Mouse (Mus musculus) MEL (cell line): ENCODE measurements around the gene Pgap1. TPM values are rescaled to one million over a fixed set of nuclear protein-coding genes. Genes with fewer than 3 reads are reported as not detected.

Experiments used
- DNase-seq: peaks from one replicate; pipeline ENCODE4 v3.0.0; 2011; ENCODE audit warnings: low read depth, low spot score
- H3K27ac ChIP-seq: 2 replicates; pipeline ENCODE4 v1.5.1; 2012; ENCODE audit warnings: low read depth, mild to moderate bottlenecking, control low read depth, low read length, moderate library complexity; ENCODE audit not compliant: control insufficient read depth
- H3K27me3 ChIP-seq, 2 experiments: fragments of 150-350 bp in 1 of 2; sonication (generic) in 1 of 2; 2 replicates each; pipeline ENCODE4 v1.6.1; 2012; ENCODE audit warnings: low read length in 2 of 2, mild to moderate bottlenecking in 2 of 2, improper control_type of control experiment in 1 of 2, moderate library complexity in 1 of 2; ENCODE audit not compliant: insufficient read depth in 2 of 2, control insufficient read depth in 1 of 2
- H3K36me3 ChIP-seq, 2 experiments: 2 replicates each; pipeline ENCODE4 v1.6.1; 2012 to 2014; ENCODE audit warnings: low read length in 2 of 2, improper control_type of control experiment in 1 of 2, inconsistent platforms in 1 of 2, mild to moderate bottlenecking in 1 of 2; ENCODE audit not compliant: insufficient read depth in 2 of 2, control insufficient read depth in 1 of 2
- H3K4me1 ChIP-seq, 2 experiments: fragments of 150-350 bp in 1 of 2; sonication (generic) in 1 of 2; 2 replicates each; pipeline ENCODE4 v1.6.1; 2012; ENCODE audit warnings: low read length in 2 of 2, improper control_type of control experiment in 1 of 2, mild to moderate bottlenecking in 1 of 2; ENCODE audit not compliant: insufficient read depth in 2 of 2, control insufficient read depth in 1 of 2
- H3K4me3 ChIP-seq, 2 experiments: fragments of 150-350 bp in 1 of 2; sonication (generic) in 1 of 2; 2 replicates each; pipeline ENCODE4 v1.5.1; 2012; ENCODE audit warnings: low read depth in 2 of 2, low read length in 2 of 2, mild to moderate bottlenecking in 2 of 2, moderate library complexity in 2 of 2, control low read depth in 1 of 2, improper control_type of control experiment in 1 of 2; ENCODE audit not compliant: control insufficient read depth in 1 of 2, insufficient read depth in 1 of 2
- H3K79me2 ChIP-seq: 2 replicates; pipeline ENCODE4 v1.6.1; 2012; ENCODE audit warnings: mild to moderate bottlenecking, low read length, moderate library complexity; ENCODE audit not compliant: control insufficient read depth, poor library complexity, insufficient read depth
- H3K9ac ChIP-seq: 2 replicates; pipeline ENCODE4 v1.6.1; 2012; ENCODE audit warnings: low read depth, mild to moderate bottlenecking, control low read depth, low read length, moderate library complexity; ENCODE audit not compliant: control insufficient read depth, poor library complexity, severe bottlenecking
- H3K9me3 ChIP-seq: fragments of 150-350 bp; sonication (generic); replicated peaks from 2 replicates; pipeline ENCODE4 v1.6.1; 2012; ENCODE audit warnings: mild to moderate bottlenecking, low read length, improper control_type of control experiment, moderate library complexity; ENCODE audit not compliant: insufficient read depth
- BHLHE40 ChIP-seq: IDR thresholded peaks from 2 replicates; pipeline ENCODE4 v1.6.1; 2012; ENCODE audit warnings: low read depth, mild to moderate bottlenecking, inconsistent platforms, low read length, improper control_type of control experiment, borderline replicate concordance
- CHD2 ChIP-seq: IDR thresholded peaks from 2 replicates; pipeline ENCODE4 v1.6.1; 2011; ENCODE audit warnings: low read length, improper control_type of control experiment
- CTCF ChIP-seq, 3 experiments: IDR thresholded peaks in 2 of 3; conservative IDR thresholded peaks in 1 of 3; 2 replicates each; pipeline ENCODE4 v1.5.1; 2011 to 2012; ENCODE audit warnings: low read length in 3 of 3, low read depth in 2 of 3, mild to moderate bottlenecking in 2 of 3, improper control_type of control experiment in 1 of 3, inconsistent platforms in 1 of 3, mixed read lengths in 1 of 3, moderate library complexity in 1 of 3; ENCODE audit not compliant: control insufficient read depth in 1 of 3, insufficient read depth in 1 of 3, poor library complexity in 1 of 3, severe bottlenecking in 1 of 3
- E2F4 ChIP-seq: IDR thresholded peaks from 2 replicates; pipeline ENCODE4 v1.6.1; 2011; ENCODE audit warnings: low read depth, low read length, improper control_type of control experiment, borderline replicate concordance
- EP300 ChIP-seq, 2 experiments: IDR thresholded peaks; 2 replicates each; pipeline ENCODE4 v1.6.1; 2011; ENCODE audit warnings: improper control_type of control experiment in 2 of 2, low read length in 2 of 2, low read depth in 1 of 2, mild to moderate bottlenecking in 1 of 2
- JUND ChIP-seq: IDR thresholded peaks from 2 replicates; pipeline ENCODE4 v1.6.1; 2011; ENCODE audit warnings: low read depth, mild to moderate bottlenecking, improper control_type of control experiment, low read length
- KAT2A ChIP-seq: conservative IDR thresholded peaks from 2 replicates; pipeline ENCODE4 v1.6.1; 2012; ENCODE audit warnings: low read depth, low read length, improper control_type of control experiment, inconsistent platforms
- MAFK ChIP-seq: IDR thresholded peaks from 2 replicates; pipeline ENCODE4 v1.6.1; 2011; ENCODE audit warnings: low read depth, mild to moderate bottlenecking, low read length, improper control_type of control experiment, borderline replicate concordance
- MAZ ChIP-seq: IDR thresholded peaks from 2 replicates; pipeline ENCODE4 v1.6.1; 2012; ENCODE audit warnings: low read depth, mild to moderate bottlenecking, inconsistent platforms, low read length, improper control_type of control experiment
- NELFE ChIP-seq: IDR thresholded peaks from 2 replicates; pipeline ENCODE4 v1.6.1; 2011; ENCODE audit warnings: low read depth, low read length, improper control_type of control experiment
- POLR2A ChIP-seq, 2 experiments: IDR thresholded peaks; 2 replicates each; pipeline ENCODE4 v1.6.1; 2011 to 2012; ENCODE audit warnings: low read length in 2 of 2, mild to moderate bottlenecking in 2 of 2, control low read depth in 1 of 2, improper control_type of control experiment in 1 of 2, low read depth in 1 of 2, moderate library complexity in 1 of 2; ENCODE audit not compliant: control insufficient read depth in 1 of 2, insufficient read depth in 1 of 2, poor library complexity in 1 of 2
- POLR2AphosphoS5 ChIP-seq: IDR thresholded peaks from 2 replicates; pipeline ENCODE4 v1.6.1; 2012; ENCODE audit warnings: low read depth, borderline replicate concordance, mild to moderate bottlenecking, inconsistent platforms, low read length, moderate library complexity, mixed read lengths
- SMC3 ChIP-seq: IDR thresholded peaks from 2 replicates; pipeline ENCODE4 v1.6.1; 2011; ENCODE audit warnings: low read depth, low read length, improper control_type of control experiment
- TCF12 ChIP-seq: IDR thresholded peaks from 2 replicates; pipeline ENCODE4 v1.6.1; 2014; ENCODE audit warnings: low read depth, mild to moderate bottlenecking, inconsistent platforms, low read length, improper control_type of control experiment, moderate library complexity
- UBTF ChIP-seq: IDR thresholded peaks from 2 replicates; pipeline ENCODE4 v1.6.1; 2012; ENCODE audit warnings: low read depth, mild to moderate bottlenecking, inconsistent platforms, low read length, improper control_type of control experiment, moderate library complexity, borderline replicate concordance; ENCODE audit not compliant: insufficient read depth
- ZMIZ1 ChIP-seq: IDR thresholded peaks from 2 replicates; pipeline ENCODE4 v1.6.1; 2012; ENCODE audit warnings: low read depth, mild to moderate bottlenecking, inconsistent platforms, low read length, improper control_type of control experiment, moderate library complexity
- polyA plus RNA-seq, 2 experiments: library from polyadenylated mRNA; stranded (reverse) in 1 of 2; unstranded in 1 of 2; fragments of >175 nt in 1 of 2; fragments of >200 nt in 1 of 2; gene quantifications; 2 replicates each; pipeline versions ENCODE4 v1.2.1 to v1.2.4; 2012; ENCODE audit warnings: low replicate concordance in 2 of 2, low read depth in 1 of 2; ENCODE audit not compliant: insufficient read length in 2 of 2, insufficient read depth in 1 of 2, missing spikeins in 1 of 2
- total RNA-seq: library from RNA; depleted of rRNA; stranded (reverse); fragments of 300-350 nt; gene quantifications from 2 replicates; pipeline ENCODE4 v1.2.3, GENCODE M21; 2012

Pgap1 gene
- total and polyA plus RNA-seq, 3 experiments, result not detected

DNA sequence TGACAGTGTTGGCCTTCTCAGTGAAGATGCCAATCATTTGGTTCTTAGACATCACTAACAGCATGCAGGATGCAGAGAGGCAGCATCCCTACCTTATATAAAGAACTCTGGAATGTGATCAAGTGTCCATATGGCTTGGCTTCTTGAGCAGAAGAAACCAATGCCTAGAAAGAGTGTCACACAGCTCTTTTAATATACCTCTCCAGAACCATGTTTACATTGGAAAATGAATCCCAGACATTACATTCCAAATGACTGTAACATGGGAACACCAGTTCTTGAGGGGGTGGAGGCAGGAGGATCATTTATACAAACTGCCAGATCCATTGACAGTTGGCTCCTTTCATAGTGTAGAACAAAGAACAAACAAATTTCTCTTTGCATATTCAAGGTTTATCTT is 88.8 kb downstream of the Pgap1 start:
- Histone ChIP-seq H3K27ac (no peak overlapping the region), H3K36me3 (no peaks in the 10 kb centered on the region), H3K79me2 (no peaks in the 10 kb centered on the region), H3K4me3 (no peak overlapping the region), H3K9ac (no peak overlapping the region), H3K27me3 (no peaks in the 10 kb centered on the region), H3K4me1 (no peaks in the 10 kb centered on the region)
- no peak for DNase-seq
- no peak for TF ChIP-seq UBTF
- TF ChIP-seq SMC3, result no peak
- no peak for TF ChIP-seq JUND
- no peak for TF ChIP-seq CHD2
- no peak for TF ChIP-seq POLR2A (IDR thresholded peaks at IDR 0.05; ENCODE audit: control insufficient read depth in 1 of 2, insufficient read depth in 1 of 2, low read depth in 1 of 2, low read length in 2 of 2, poor library complexity in 1 of 2)
- no peak for TF ChIP-seq CTCF (IDR thresholded peaks at IDR 0.05 in 2 of 3, conservative IDR thresholded peaks at IDR 0.05 in 1 of 3; ENCODE audit: control insufficient read depth in 1 of 3, insufficient read depth in 1 of 3, low read depth in 2 of 3, low read length in 3 of 3, poor library complexity in 1 of 3, severe bottlenecking in 1 of 3)
- TF ChIP-seq EP300 (IDR thresholded peaks at IDR 0.05; ENCODE audit: low read depth in 1 of 2, low read length in 2 of 2), result no peak
- no peak for TF ChIP-seq TCF12
- no peak for TF ChIP-seq KAT2A
- TF ChIP-seq ZMIZ1, result no peak
- TF ChIP-seq E2F4, result no peak
- TF ChIP-seq, all 39 proteins: peak for 0
- H3K9me3 ChIP-seq, result no peaks in the 10 kb centered on the region

DNA sequence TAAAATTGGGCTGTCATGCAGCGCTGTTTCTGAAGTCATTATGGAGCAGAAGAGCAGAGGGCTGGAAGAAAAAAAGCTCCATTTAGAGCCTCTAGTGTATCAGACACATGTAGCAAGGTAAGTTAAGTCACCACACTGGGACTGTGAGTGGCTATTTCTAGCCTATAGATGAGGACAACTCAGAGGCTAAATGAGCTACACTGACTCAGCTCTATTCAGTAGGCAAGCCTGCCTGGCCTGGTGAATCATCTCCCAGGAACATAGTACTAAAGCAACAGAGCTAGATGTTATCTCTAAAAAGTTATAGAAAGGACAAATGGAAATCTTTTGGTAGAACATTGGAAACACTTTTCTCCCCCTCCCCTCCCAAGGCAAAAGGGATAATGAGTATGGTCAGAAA is 90.1 kb downstream of the Pgap1 start:
- TF ChIP-seq MAZ, result no peak
- no peak for TF ChIP-seq POLR2AphosphoS5
- TF ChIP-seq NELFE, result no peak
- no peak for TF ChIP-seq MAFK
- TF ChIP-seq BHLHE40, result no peak
- TF ChIP-seq CTCF (IDR thresholded peaks at IDR 0.05 in 2 of 3, conservative IDR thresholded peaks at IDR 0.05 in 1 of 3; ENCODE audit: control insufficient read depth in 1 of 3, insufficient read depth in 1 of 3, low read depth in 2 of 3, low read length in 3 of 3, poor library complexity in 1 of 3, severe bottlenecking in 1 of 3), result no peak
- no peak overlapping the region for H3K9ac ChIP-seq
- no peaks in the 10 kb centered on the region for H3K27me3 ChIP-seq
- H3K4me3 ChIP-seq, result no peak overlapping the region
- H3K9me3 ChIP-seq, result no peaks in the 10 kb centered on the region
- no peak overlapping the region for H3K27ac ChIP-seq
- no peaks in the 10 kb centered on the region for H3K36me3 ChIP-seq
- no peaks in the 10 kb centered on the region for H3K4me1 ChIP-seq
- DNase-seq, result no peak
- H3K79me2 ChIP-seq, result no peaks in the 10 kb centered on the region
